Mouse (Mus musculus): Measurements from ENCODE around the gene Tmem117. TPM values are rescaled to one million over a fixed set of nuclear protein-coding genes. Genes with fewer than 3 reads are reported as not detected.

Gene Tmem117
- total RNA-seq, 2 experiments from 2014 or later: 5.3 to 7.8 TPM

DNA sequence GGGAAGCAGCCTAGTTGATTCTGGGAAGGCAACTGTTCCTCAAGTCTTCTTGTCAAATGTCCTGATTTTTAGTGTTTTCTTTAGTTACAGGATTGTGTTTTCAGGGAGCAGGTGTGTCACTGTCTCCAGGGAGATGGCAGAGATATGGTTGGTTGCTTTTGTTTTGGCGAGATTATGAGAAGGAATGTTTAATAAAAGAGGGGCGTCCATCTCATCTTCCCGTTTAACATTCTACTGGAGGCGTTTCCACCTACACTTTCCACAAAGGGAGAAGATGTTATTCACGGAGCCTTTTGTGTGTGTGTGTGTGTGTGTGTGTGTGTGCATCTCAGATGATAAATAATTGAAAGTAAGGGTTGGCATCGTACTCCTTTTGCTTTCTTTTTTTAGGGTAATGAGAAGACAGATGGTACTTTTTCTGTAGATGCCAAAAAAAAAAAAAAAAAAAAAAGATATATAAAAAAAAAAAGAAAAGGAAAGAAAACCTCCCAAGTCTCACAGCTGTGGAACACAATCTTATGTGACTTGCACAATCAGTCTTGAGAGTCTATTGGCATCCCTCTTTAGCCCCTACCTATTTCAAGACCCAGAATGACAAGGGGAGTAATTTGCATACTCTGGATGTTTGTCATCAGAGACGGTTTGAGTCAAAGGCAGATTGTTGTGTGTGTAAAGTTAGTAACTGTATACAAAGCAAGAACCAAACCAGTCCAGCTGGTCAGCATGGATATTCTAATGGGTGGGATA lies 142.0 kb downstream of the Tmem117 start:
- DNase-seq: no peak

DNA sequence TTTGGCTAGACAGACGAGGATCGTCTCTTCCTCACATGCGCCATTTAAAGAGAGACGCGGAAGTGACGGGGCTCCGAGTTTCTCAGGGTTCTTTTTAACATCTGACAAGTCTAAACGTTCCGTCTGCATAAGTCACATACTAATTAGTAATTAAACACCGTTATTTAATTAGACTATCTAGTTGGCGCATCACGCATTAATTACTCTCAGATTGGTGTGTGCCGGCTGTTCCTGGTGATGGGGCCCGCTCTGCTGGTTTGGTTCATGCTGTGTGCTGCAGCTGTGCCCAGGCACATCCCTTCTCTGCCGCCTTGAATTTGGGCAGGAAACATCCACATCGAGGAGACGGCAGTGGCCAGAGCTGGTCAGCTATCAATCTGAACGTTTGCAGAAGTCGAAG lies 142.7 kb downstream of the Tmem117 start:
- DNase-seq: no peak

GRCm38 (mm10) chr15:94776119-94777069 lies 147.4 kb downstream of the Tmem117 start:
- DNase-seq: no peak

GRCm38 (mm10) chr15:94781556-94781955 lies 152.5 kb downstream of the Tmem117 start:
- no peak for DNase-seq

GRCm38 (mm10) chr15:94793455-94793854 lies 164.4 kb downstream of the Tmem117 start:
- DNase-seq: no peak

- no peak for DNase-seq
Measured at GRCm38 (mm10) chr15:94795484-94795883, 166.5 kb downstream of the Tmem117 start.

DNA sequence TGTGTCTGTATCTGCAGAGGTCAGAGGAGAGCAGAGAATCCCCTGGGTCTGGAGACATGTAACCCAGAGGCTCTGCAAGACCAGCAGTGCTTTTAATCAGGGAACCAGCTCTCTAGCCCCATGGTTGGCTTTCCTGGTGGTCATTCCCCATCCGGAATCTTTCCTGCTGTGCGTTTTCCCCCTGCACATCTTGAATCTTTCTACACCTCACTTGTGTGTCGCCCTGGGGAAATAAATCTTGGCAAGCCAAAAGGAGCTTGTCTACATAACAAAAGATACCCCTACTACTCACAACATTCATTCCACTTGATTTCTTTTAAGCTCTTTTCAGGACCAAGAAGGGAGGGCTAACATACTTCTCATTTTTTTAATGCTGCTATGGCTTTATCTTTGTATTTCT lies 169.2 kb downstream of the Tmem117 start:
- no peak for DNase-seq

DNA sequence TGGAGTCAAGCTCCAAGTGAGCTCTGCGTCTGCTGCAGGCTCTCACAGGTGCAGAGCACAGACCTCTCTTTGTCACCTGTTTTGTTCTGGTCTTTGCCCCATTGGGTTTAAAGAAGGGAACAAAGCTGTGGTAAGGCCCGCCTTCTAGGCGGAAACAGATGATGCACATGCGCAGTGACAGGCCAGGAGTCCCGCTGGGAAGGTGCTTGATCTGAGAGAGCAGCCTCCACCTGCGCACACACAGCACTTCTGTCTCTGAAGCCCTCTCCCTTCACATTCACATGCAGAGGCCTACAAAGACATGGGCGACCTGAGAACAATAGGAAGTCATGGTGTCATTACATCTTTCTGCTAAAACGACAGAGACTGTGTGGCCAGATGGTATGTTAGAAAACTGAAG lies 172.4 kb downstream of the Tmem117 start:
- DNase-seq: no peak

DNA sequence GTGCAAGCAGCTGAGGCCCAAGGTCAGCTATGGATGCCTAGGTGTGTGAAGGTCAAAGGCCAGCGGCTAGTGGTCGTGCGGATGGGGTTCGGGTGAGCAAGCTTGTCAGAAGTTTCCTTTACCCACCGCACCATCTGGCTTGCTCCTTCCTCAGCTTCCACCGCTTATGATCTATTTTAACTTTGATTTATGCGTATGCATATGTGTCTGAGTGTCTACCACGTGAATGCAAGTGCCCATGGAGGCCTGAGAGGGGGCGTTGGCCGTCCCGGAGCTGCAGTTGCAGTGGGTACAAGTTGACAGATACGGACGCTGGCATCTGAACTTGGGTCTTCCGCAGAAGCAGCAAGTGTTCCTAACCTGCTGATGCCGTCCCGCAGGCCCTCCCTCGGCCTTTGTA lies 173.8 kb downstream of the Tmem117 start:
- DNase-seq: no peak

DNA sequence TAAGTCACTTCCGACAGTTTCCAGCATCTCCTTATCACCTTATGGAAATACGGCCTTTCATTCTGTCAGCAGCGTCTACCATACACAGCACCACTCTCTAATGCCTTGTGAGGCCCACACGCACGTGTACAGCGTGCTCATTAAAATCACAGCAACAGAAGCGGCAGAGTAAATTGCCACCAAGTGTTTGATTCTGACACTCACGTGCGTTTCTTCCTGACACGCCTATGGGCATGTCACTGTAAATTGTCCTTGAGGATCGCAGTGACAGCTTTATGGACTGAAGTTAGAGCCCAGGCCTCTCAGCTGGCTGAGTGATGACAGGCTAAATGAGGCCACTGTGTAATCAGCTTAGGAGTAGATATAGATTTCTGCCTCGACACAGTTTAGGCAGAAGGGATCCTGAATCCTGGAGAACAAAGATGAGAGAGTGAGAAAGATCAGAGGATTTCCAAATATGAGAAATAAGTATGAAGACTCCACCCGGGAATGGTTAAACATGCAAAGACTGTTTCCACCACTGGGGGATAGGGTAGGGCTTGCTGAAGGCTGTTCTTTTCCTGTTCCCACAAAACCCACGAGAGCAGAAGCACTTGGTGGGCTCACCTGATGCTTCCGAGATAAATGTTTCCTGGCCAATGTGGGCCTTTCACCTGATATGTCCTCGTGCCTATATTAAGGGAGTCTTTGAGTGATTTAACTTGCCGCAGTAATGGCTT lies 174.8 kb downstream of the Tmem117 start:
- DNase-seq: no peak

DNA sequence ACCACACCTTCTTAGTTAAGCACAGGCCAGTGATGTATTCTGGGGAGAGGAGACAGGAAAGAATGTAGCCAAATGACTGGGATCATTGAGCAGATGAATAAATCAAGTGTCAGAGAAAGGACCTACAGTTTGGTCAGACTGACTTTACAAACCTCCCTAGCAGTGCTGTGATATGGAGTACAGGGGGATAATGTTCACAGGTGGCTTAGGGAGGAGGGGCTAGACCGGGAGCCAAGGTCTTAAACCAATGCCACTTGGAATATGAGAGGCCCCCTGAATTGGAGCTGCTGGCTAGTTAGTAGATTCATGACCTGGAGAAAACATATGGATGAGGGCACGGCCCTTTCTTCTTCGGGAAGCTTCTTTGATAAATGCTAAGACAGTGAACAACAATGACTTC lies 177.0 kb downstream of the Tmem117 start:
- DNase-seq: no peak

GRCm38 (mm10) chr15:94811550-94811949 lies 182.5 kb downstream of the Tmem117 start:
- no peak for DNase-seq

DNA sequence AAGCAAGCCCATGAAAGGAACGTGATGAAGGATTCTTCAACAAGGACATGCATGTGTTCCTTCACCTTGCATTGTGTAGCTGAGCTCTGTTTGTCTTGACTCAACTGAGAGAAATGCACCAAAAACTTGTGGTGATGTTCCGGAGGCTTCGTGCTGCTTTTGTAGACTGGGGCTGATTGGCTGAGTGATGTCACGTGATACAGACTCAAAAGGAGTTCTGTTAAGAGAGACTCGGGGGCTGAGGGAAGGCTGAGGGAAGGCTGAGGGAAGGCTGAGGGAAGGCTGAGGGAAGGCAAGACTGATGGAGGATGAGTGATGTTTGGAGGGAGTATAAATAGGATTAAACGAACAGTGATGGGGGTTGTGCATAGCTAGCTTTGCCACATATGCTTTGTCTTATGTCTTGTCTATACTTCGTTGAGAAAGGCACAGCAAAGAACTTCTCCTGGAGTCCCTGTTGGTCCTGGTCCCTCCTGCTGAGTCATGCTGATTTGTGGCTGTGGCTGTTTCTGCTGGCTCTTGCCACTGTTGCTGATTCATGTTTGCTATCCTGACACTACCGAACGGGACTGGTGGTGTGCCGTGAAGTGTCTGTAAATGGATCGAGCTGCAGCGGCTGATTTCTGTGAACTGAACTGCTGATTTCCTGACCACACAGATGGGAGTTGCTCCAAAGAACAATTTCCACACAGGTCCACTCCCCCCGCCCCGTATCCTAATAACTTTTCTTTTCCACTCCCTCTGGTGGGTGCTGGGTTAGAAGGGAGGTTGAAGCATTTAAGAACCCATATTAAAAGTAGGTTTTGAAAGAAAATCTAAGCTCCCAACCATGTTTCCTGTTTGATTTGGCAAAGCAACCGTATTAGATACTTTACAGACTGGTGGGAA lies 185.4 kb downstream of the Tmem117 start:
- no peak for DNase-seq

- no peak for DNase-seq
Measured at GRCm38 (mm10) chr15:94835634-94836033, 206.6 kb downstream of the Tmem117 start.

GRCm38 (mm10) chr15:94838646-94839045 lies 209.6 kb downstream of the Tmem117 start:
- DNase-seq: no peak

GRCm38 (mm10) chr15:94847501-94847900 lies 218.5 kb downstream of the Tmem117 start:
- DNase-seq: no peak

DNA sequence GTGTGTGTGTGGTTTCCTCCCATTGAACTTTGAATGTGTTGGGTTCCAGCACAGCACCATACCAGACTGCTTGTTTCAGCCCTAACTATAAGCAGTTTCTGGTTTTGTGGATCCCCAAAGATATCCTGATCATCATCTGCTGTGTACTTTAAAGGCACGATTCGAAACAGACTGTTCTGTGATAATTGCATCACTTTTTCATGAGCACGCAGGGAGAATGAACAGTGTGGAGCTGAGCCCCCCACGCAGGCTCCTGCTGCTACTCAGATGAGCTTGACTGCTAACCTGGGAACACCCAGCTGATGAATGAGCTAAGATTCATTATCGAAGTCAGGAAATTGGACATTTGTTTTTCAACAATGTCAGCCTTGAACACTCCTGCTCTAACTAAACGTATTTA lies 230.6 kb downstream of the Tmem117 start:
- DNase-seq: no peak

- DNase-seq: no peak
Measured at GRCm38 (mm10) chr15:94861173-94861572, 232.1 kb downstream of the Tmem117 start.

GRCm38 (mm10) chr15:94864134-94864533 lies 235.1 kb downstream of the Tmem117 start:
- DNase-seq: no peak

DNA sequence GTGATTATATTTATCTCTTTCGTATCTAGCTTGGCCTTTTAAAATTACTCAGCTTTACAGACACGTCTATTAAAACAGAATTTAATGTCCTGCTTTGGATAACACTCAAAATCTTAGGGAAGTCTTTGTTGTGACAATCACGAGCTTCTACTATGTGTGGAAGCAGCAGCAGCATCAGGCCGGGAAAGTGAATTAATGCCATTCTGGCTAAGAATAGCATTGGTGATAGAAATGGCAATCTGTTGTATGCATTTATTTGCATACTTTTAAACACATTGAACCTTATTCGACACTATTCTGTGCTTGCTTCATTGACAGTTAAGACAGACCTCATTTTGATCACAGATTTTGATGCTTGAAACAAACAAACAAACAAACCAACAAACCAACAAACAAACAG lies 239.3 kb downstream of the Tmem117 start:
- no peak for DNase-seq

GRCm38 (mm10) chr15:94885026-94885425 lies 256.0 kb downstream of the Tmem117 start:
- no peak for DNase-seq

GRCm38 (mm10) chr15:94893201-94893600 lies 264.2 kb downstream of the Tmem117 start:
- no peak for DNase-seq
